Mouse (Mus musculus) frontal cortex, postnatal 14 days (tissue): Measurements from ENCODE around the gene Naa25.
A peak's percentile ranks its signal among the peaks of the same experiment; 100 is the strongest.

Source experiments
- DNase-seq, 2 experiments: peaks; one replicate each; pipeline ENCODE4 v3.0.0; 2022; ENCODE audit warnings: low spot score in 2 of 2

The Naa25 gene

GRCm38 (mm10) chr5:121452906-121453305 is 55.2 kb downstream of the Naa25 start:
- no peak for DNase-seq

DNA sequence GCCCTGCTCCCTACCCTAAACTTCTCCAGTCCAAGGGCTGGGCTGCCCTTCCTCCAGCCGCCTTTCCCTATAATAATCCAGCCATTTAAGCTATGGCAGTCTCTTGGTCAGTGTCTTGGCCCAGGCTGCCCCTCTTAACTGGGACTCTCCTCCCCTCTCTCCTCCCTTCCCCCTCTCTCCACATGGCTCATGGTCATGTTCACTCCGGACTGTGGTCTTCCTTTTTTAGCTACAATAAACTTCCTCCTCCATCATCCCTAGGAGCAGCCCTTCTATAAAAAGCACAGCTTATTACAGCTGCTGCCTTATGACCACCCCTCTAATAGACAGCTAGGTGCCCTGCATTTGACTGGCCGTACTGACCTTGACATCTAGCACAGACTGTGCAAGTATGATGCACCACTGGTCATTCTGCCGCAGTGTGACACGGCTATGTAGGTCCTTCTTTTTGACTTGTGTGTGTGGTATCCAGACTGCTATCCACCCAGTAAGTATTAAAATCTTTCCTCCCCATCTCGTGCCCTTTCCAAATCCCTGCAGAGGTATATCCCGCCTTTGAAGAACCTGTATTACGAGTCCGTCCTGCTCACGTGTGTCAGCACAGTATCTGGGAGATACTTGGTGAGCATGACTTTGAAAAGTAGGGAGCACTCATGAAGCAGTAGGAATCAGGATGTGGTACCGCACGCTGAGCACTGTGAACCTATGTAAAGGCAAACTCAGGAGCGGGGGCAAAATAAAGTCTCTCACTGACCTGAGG is 56.2 kb downstream of the Naa25 start:
- no peak for DNase-seq

DNA sequence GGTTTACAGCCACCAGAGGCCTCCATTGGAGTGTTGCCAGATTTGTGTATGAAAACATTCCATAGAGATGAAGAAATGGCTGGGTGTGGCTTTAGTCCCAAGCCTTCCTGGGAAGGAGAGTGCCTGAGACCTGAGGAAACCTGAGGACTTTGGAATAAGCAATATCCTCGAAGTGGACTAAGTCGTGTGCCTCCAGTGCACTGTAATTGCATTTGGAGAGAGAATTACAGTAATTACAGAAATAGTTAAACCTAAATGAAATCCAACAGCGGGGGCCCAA is 56.7 kb downstream of the Naa25 start:
- no peak for DNase-seq

- no peak for DNase-seq
Observed at GRCm38 (mm10) chr5:121455510-121456265, 58.0 kb downstream of the Naa25 start.

- no peak for DNase-seq
Observed at GRCm38 (mm10) chr5:121461339-121462170, 63.8 kb downstream of the Naa25 start.

GRCm38 (mm10) chr5:121462171-121462502 is 64.4 kb downstream of the Naa25 start:
- DNase-seq: no peak

DNA sequence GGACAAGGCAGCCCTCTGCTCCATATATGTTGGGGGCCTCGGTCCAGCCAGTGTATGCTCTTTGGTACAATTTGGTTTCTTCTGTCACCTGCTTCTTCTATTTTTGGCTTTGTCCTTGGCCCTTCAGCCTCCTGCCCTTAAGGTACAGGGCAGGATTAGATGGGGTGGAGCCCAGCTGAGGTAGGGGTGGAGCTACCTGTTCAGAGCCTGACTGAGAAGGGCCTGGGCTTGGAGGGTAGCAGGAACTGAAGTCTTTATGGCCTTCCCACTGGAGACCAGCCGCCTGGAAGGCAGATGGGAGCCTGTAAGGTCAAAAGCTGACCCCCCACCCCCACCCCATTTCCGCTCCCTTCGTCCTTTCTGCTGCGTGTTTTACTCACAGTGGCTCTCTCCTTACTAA is 65.2 kb downstream of the Naa25 start:
- no peak for DNase-seq

DNA sequence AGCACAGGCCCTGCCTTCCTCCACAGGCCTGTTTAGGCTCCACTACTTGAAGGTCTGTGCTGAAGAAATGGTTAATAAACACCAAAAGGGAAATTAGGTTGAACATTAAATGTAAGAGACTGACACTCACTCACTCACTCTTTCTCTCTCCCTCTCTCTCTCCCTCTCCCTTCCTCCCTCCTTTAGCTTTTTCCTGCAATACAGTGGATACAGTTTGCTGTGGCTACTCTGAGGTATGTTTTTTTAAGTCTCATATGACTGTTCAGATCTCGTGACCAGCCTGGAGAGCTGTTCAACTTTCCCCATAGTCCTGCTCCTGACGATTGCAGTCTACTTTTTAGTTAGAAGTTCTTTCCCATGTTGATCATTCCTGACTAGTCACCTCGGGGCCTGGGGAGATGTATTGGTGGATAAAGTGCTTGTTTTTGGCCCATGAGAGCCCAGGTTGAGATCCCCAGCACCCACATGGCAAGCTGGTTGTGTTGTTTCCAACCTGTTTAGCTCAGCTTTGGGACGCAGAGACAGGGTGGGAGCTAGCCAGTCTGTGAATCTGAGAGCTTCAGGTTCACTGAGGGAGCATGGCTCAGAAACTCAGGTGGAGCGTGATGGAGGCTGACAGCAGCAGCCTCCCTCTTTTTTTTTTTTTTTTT is 66.0 kb downstream of the Naa25 start:
- DNase-seq: no peak

- DNase-seq: no peak
Observed at GRCm38 (mm10) chr5:121469566-121469965, 71.8 kb downstream of the Naa25 start.

DNA sequence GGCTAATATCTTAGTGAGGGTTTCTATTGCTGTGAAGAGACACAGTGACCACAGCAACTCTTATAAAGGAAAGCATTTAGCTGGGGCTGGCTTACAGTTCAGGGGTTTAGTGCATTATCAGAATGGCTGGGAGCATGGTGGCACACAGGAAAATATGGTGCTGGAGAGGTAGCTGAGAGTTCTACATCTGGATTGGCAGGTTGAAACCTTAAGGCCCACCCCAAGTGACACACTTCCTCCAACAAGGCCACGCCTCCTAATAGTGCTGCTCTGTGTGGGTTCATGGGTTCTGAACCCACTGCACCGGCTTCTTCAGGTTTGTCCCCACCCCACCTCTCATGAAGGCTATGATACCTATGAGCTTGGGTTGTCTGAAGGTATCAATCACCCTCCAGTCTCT is 74.7 kb downstream of the Naa25 start:
- DNase-seq: no peak

- no peak for DNase-seq
Observed at GRCm38 (mm10) chr5:121474610-121475009, 76.9 kb downstream of the Naa25 start.

DNA sequence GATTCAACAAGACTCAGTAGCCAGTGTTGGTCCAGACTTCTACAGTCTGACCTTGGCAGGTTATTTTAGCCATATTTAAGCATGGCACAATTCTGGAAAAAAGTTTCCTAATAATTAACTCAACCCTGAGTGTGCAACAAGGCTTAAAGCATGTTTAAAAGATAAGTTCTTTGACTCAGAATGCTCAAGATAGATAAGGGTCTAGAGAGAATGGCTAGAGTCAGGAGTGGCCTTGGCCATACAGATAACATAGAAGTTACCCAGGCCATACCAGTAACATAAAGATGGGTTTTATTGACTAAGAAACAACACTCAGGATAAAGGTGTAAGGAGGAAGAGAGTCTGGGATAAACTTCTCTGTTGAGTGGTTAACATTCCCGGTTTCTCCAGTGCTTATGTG is 78.3 kb downstream of the Naa25 start:
- no peak for DNase-seq

DNA sequence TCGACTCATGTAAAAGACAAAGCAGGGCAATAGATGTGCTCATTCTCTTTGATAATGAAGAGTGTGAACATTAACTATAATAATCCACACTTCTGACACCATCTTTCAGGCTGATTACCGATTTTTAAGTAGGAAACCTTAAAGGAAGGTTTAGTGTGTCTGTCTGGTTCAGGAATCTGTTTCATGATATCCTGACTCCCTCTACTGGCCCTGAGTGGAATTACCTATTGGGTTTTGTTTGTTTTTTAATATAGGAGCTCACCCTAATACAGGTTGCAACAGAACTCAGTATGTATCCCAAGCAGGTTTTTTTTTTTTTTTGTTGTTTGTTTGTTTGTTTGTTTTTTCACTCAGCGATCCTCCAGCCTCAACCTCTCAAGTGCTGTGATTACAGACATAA is 79.9 kb downstream of the Naa25 start:
- no peak for DNase-seq

DNA sequence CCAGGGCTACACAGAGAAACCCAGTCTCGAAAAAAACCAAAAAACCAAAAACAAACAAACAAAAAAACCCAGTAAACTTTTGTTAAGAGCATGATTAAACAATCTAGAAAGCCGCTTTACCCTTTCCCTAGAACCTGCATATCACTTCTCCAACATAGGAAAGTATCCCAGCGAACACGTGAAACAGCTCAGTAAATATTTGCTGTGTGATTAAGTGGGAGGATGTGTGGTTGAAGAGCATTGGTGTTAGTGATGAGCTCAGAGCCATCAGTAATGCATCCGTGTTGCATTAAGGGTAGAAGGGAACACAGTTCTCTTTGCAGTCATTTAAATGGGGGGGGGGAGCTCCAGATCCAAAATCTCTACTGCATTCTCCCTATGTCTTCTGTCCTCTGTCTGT is 87.1 kb downstream of the Naa25 start:
- no peak for DNase-seq

- DNase-seq: peak; percentile 31 to 52
Observed at GRCm38 (mm10) chr5:121493305-121493704, 95.6 kb downstream of the Naa25 start.
